Mouse (Mus musculus) megakaryocyte, embryonic 14.5 days (primary cell): ENCODE data around the gene Fbxw7.

Experiments
- FLI1 ChIP-seq: IDR thresholded peaks from 2 replicates; pipeline ENCODE4 v1.6.1; 2012; ENCODE audit warnings: low read length, inconsistent platforms, mixed read lengths
- GATA1 ChIP-seq: IDR thresholded peaks from 3 replicates; pipeline ENCODE4 v1.6.1; 2012; ENCODE audit warnings: mixed read lengths, low read length, inconsistent platforms, borderline replicate concordance

GRCm38 (mm10) chr3:84807826-84808225 lies 7.2 kb upstream of the Fbxw7 start:
- TF ChIP-seq GATA1 (no peak), FLI1 (no peak)
